Mouse (Mus musculus) left cerebral cortex, adult 2 months (tissue): ENCODE measurements around the gene Rbfox1. TPM values are rescaled to one million over a fixed set of nuclear protein-coding genes. Genes with fewer than 3 reads are reported as not detected.
A peak's percentile ranks its signal among the peaks of the same experiment; 100 is the strongest.

Experiments
- DNase-seq, 2 experiments: peaks; one replicate each; pipeline ENCODE4 v3.0.0; 2021 to 2022; ENCODE audit warnings: low spot score in 2 of 2, mixed read lengths in 1 of 2; ENCODE audit errors: extremely low spot score in 1 of 2
- H3K27ac ChIP-seq: fragments of 200-600 bp; 2 replicates; pipeline ENCODE4 v1.8.1; 2022
- H3K4me3 ChIP-seq: fragments of 200-600 bp; 2 replicates; pipeline ENCODE4 v1.8.1; 2022
- CTCF ChIP-seq: fragments of 200-600 bp; IDR thresholded peaks from 2 replicates; pipeline ENCODE4 v1.8.1; 2022; ENCODE audit warnings: antibody characterized with exemption, mild to moderate bottlenecking, moderate library complexity
- intact Hi-C: fragments of 180-260 bp; cut with DNase I; formaldehyde crosslinking; loops from one replicate; pipeline ENCODE4 v1.15.1; 2025
- total RNA-seq, 2 experiments: library from RNA; stranded (reverse); gene quantifications; 2 replicates each; pipeline ENCODE4 v1.2.3; 2021

Rbfox1 gene
- total RNA-seq, 2 experiments from 2014 or later: 330 to 336 TPM

DNA sequence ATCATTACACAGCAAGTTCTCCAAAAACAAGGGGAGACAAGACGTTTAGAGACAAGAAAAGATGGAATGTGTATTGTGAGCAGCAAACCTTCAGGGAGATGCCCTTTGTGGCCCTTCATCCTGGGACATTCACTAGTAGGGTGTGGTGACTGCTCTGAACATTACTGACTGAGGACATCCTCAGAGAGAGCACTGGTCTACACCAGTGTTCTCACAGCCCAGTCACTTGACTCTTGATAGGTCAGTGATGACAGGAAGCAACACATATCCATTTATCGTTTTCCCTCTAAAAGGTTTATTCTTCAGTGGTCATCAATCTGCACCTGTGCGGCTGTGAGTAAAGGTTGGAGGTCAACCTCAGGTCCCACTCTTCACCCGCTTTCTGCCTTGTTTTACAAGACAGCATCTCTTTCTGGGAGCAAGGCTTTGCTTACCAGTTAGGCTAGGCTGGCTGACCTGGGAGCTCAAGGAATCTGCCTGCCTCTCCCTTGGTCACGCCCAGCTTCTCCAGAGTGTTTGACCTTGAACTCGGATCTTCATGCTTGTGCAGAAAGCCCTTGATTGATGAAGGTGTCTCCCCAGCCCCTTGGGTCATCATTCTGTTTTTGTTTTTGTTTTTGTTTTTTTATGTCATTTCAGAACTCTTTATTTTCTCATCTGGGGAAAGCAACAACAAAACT is 892.5 kb downstream of the Rbfox1 start:
- no peak overlapping the region for H3K4me3 ChIP-seq
- intact Hi-C loops: no loop called here
- no peak for TF ChIP-seq CTCF
- no peak overlapping the region for H3K27ac ChIP-seq
- no peak for DNase-seq

- intact Hi-C loops: no loop called here
- DNase-seq: no peak
- Histone ChIP-seq H3K27ac (no peak overlapping the region), H3K4me3 (no peak overlapping the region)
- no peak for TF ChIP-seq CTCF
Measured at GRCm38 (mm10) chr16:6784144-6784543, 899.0 kb downstream of the Rbfox1 start.

GRCm38 (mm10) chr16:6785026-6785425 is 899.9 kb downstream of the Rbfox1 start:
- Histone ChIP-seq H3K4me3 (no peak overlapping the region), H3K27ac (no peak overlapping the region)
- no peak for TF ChIP-seq CTCF
- intact Hi-C loops: no loop called here
- DNase-seq: no peak

- Histone ChIP-seq H3K4me3 (no peak overlapping the region), H3K27ac (no peak overlapping the region)
- no peak for TF ChIP-seq CTCF
- intact Hi-C loops: loop anchor here (5.0 kb wide), 1 partner anchor 256 kb away; no protein-coding TSS in a partner anchor
- no peak for DNase-seq
Measured at GRCm38 (mm10) chr16:6791218-6791617, 906.1 kb downstream of the Rbfox1 start.

- peak; percentile 62 for TF ChIP-seq CTCF
- intact Hi-C loops: loop anchor here (5.0 kb wide), 1 partner anchor 256 kb away; no protein-coding TSS in a partner anchor
- peak; percentile 50 to 60 for DNase-seq
- no peak overlapping the region for H3K4me3 ChIP-seq
- no peak overlapping the region for H3K27ac ChIP-seq
Measured at GRCm38 (mm10) chr16:6791655-6792054, 906.5 kb downstream of the Rbfox1 start.

DNA sequence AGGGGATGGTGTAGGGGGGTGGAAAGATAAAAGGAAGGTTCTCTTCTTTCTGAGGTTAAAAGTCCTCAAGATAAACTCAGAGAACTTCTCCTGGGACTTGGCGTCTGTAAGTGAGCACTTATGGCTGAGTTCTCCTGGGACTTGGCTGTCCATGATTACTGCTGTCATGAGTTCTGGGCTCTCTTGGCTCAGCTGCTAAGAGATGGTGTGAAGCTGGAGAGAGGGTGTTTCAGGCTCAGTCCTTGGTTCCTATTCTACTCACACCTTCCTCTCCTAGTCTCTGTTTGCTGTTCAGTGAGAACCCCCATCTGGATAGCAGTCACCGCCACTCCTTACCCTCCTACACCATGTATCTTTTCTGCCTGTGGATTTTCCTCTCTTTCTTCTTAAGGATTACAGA is 921.1 kb downstream of the Rbfox1 start:
- H3K4me3 ChIP-seq: no peak overlapping the region
- no peak overlapping the region for H3K27ac ChIP-seq
- TF ChIP-seq CTCF: no peak
- intact Hi-C loops: no loop called here
- DNase-seq: no peak

GRCm38 (mm10) chr16:6807835-6808234 is 922.7 kb downstream of the Rbfox1 start:
- no peak for DNase-seq
- Histone ChIP-seq H3K27ac (no peak overlapping the region), H3K4me3 (no peak overlapping the region)
- no peak for TF ChIP-seq CTCF
- intact Hi-C loops: no loop called here

GRCm38 (mm10) chr16:6813871-6814270 is 928.7 kb downstream of the Rbfox1 start:
- intact Hi-C loops: no loop called here
- DNase-seq: no peak
- Histone ChIP-seq H3K4me3 (no peak overlapping the region), H3K27ac (no peak overlapping the region)
- no peak for TF ChIP-seq CTCF

- no peak for TF ChIP-seq CTCF
- Histone ChIP-seq H3K27ac (no peak overlapping the region), H3K4me3 (no peak overlapping the region)
- no peak for DNase-seq
- intact Hi-C loops: no loop called here
Measured at GRCm38 (mm10) chr16:6821741-6822140, 936.6 kb downstream of the Rbfox1 start.

DNA sequence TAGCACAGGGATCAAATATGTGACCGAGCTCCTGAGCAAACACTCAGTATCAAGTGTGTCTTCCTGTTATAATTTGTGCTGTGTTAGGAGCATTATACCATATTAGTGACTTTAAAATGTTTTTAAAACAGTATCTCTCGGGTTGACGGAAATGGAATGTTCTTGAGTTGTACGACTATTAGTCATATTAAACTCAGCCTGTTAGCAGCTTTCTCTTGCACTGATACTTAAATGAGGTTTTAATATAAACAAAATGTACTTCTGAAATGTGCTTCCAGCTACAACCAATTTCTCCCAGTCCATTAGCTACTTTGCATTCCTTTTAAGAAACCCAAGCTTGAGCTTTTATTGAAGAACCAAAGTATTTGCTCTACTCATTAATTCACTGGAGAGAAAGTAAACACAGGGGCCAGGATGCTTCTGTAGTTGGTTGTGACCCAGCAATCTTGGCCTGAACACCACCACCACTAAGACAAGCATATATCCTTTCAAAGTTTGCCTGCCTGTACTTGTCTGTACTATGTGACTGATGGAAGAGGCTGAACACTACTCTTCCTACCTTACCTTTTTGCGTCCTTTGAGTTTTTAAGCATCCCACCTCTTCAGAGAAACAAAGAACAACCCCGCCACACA is 944.9 kb downstream of the Rbfox1 start:
- H3K4me3 ChIP-seq: no peak overlapping the region
- intact Hi-C loops: loop anchor here (5.0 kb wide), 1 partner anchor 692 kb away; no protein-coding TSS in a partner anchor
- H3K27ac ChIP-seq: no peak overlapping the region
- no peak for DNase-seq
- TF ChIP-seq CTCF: no peak

- DNase-seq: no peak
- Histone ChIP-seq H3K27ac (no peak overlapping the region), H3K4me3 (no peak overlapping the region)
- intact Hi-C loops: no loop called here
- no peak for TF ChIP-seq CTCF
Measured at GRCm38 (mm10) chr16:6833486-6833885, 948.3 kb downstream of the Rbfox1 start.

- H3K4me3 ChIP-seq: no peak overlapping the region
- H3K27ac ChIP-seq: no peak overlapping the region
- no peak for DNase-seq
- no peak for TF ChIP-seq CTCF
- intact Hi-C loops: loop anchor here (5.0 kb wide), 1 partner anchor 202 kb away; no protein-coding TSS in a partner anchor
Measured at GRCm38 (mm10) chr16:6835051-6835450, 949.9 kb downstream of the Rbfox1 start.
